Mouse (Mus musculus): ENCODE results near the gene Dda1. TPM values are rescaled to one million over a fixed set of nuclear protein-coding genes. Genes with fewer than 3 reads are reported as not detected.

Gene Dda1
- polyA plus RNA-seq, 1 experiment: 206 TPM

DNA sequence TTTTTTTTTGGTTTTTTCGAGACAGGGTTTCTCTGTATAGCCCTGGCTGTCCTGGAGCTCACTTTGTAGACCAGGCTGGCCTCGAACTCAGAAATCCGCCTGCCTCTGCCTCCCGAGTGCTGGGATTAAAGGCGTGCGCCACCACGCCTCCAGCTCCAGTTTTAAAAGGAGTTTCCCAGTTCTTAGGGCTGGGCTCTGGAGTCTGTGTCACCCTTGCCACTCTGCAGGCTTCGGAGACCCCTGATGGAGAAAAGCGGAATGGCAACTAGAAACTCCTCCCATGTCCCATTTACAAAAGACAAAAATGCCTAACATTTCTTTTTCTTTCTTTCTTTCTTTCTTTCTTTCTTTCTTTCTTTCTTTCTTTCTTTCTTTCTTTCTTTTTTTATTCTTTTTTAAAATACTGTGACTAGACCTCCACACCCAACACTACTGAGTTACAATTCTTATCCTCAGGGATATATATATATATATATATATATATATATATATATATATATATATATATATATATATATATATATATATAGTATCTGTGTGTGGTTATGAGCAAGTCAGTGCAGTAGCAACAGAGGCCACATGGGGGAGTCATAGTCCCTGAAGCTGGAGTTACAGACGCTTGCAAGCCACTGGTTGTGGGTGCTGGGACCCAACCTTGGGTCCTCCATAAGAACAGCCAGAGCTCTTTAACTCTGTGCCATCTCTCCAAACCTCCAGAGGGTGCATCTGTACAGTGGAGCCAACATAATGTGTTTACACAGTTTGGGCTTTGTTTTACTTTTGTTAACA, 50.2 kb downstream of the Dda1 start:
- peak; percentile 81 for DNase-seq (ENCODE audit: low read depth)

DNA sequence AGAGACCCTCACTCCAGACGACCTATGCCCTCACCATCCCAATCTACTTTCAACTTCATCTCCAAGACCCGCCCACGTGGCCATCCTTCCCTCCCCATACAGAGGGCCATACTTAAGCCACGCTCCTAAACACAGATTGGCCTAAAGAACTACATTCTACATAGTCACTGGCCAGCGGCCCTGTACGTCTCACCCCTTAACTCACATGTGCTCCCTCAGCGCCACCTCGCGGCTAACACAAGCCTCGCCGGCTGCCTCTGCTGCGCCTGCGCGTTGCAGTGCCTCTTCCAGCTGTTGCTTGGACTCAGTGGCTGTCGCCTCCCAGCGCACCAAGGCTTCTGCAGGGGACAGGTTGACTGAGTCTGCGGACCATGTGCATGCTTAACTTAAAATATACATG, 52.6 kb downstream of the Dda1 start:
- TF ChIP-seq POLR2A (IDR thresholded peaks at IDR 0.05; ENCODE audit: borderline replicate concordance, extremely low read depth, insufficient read depth, insufficient read length, poor library complexity, severe bottlenecking): no peak
- peak; percentile 90 for TF ChIP-seq CTCF (IDR thresholded peaks at IDR 0.05; ENCODE audit: borderline replicate concordance, extremely low read depth, insufficient read depth, insufficient read length)
- peak; percentile 93 for DNase-seq (ENCODE audit: low read depth)

More for the DNA sequence above, 50.2 kb downstream of the Dda1 start:
- peak; percentile 67 for TF ChIP-seq CTCF (IDR thresholded peaks at IDR 0.05; ENCODE audit: borderline replicate concordance, extremely low read depth, insufficient read depth, insufficient read length)

DNA sequence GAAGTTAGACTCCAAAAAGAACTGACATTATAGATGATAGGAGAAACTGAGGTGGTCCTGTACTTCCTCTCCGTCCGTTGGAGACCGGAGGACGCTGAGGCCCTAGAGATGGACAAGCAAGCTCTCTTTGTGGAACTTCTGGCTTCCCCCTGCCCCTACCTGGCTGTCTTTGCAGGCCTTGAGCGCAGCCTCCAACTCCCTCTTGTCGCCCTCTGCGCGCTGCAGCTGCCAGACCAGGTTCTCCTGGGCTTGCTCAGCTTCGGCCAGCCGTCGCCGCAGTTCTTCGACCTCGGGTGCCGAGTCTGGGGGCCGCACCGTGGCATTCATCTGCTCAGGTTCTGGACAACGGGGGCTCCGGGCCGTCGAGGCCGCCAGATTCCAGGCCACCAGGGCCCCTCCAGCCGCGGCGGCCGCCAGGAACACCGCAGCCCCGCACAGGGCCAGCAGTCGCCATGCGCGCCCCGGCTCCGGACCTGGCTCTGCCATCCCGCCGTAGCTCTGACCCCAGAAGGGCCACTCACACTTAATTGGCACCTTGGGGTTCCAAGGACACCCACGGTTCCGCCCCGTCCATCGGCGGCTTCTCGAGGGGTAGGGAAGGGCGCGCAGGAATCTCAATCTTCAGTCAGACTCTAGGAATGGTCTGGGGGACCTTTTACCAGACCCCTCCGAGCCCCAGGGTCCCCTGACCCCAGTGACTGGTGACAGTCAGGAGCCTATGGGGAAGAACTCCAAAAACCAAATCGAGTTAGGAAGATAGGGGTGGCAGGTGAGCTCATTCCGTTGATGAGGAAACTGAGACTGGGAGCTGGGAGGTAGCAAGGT, 56.4 kb downstream of the Dda1 start, which contains the start of gene Ccdc194:
Gene Ccdc194 (minus strand): TSS at position 486 of the 825 bp plus-strand sequence.
- no peak for TF ChIP-seq CTCF (IDR thresholded peaks at IDR 0.05; ENCODE audit: borderline replicate concordance, extremely low read depth, insufficient read depth, insufficient read length)
- no peak for TF ChIP-seq POLR2A (IDR thresholded peaks at IDR 0.05; ENCODE audit: borderline replicate concordance, extremely low read depth, insufficient read depth, insufficient read length, poor library complexity, severe bottlenecking)

More for the DNA sequence above, 56.4 kb downstream of the Dda1 start, which contains the start of gene Ccdc194:
- no peak for DNase-seq (ENCODE audit: low read depth)

Other genes starting within 250 kb of the Dda1 start
- 30.8 and 51.9 TPM in 2 replicates for gene Myo9b, start 196.5 kb upstream of the Dda1 start, polyA plus RNA-seq (2012; rRNA removed)
- 25.9 and 28.2 TPM in 2 replicates for gene Haus8, start 196.3 kb upstream of the Dda1 start, polyA plus RNA-seq (2012; rRNA removed)
- 155 and 176 TPM in 2 replicates for gene Use1, start 102.4 kb upstream of the Dda1 start, polyA plus RNA-seq (2012; rRNA removed)
- 5.4 and 6.0 TPM in 2 replicates for gene Ocel1, start 97.9 kb upstream of the Dda1 start, polyA plus RNA-seq (2012; rRNA removed)
- 59.4 and 61.5 TPM in 2 replicates for gene Nr2f6, start 87.2 kb upstream of the Dda1 start, polyA plus RNA-seq (2012; rRNA removed)
- gene Ushbp1, start 73.4 kb upstream of the Dda1 start, polyA plus RNA-seq (2012; rRNA removed): 8.7 and 9.4 TPM in 2 replicates
- 115 and 119 TPM in 2 replicates for gene Babam1, start 72.3 kb upstream of the Dda1 start, polyA plus RNA-seq (2012; rRNA removed)
- gene Ankle1, start 63.2 kb upstream of the Dda1 start, polyA plus RNA-seq (2012; rRNA removed): 12.1 and 29.4 TPM in 2 replicates
- 163 and 168 TPM in 2 replicates for gene Abhd8, start 5.5 kb upstream of the Dda1 start, polyA plus RNA-seq (2012; rRNA removed)
- gene Mrpl34, start 4.2 kb upstream of the Dda1 start, polyA plus RNA-seq (2012; rRNA removed): 94.8 and 124 TPM in 2 replicates
- 124 and 153 TPM in 2 replicates for gene Ano8, start 16.8 kb downstream of the Dda1 start, polyA plus RNA-seq (2012; rRNA removed)
- gene Gtpbp3, start 18.9 kb downstream of the Dda1 start, polyA plus RNA-seq (2012; rRNA removed): 25.5 and 34.2 TPM in 2 replicates
- 10.1 and 13.0 TPM in 2 replicates for gene Plvap, start 42.6 kb downstream of the Dda1 start, polyA plus RNA-seq (2012; rRNA removed)
- 0.11 and 0.56 TPM in 2 replicates for gene Ccdc194, start 56.5 kb downstream of the Dda1 start, polyA plus RNA-seq (2012; rRNA removed)
- 11.4 and 18.1 TPM in 2 replicates for gene Bst2, start 68.3 kb downstream of the Dda1 start, polyA plus RNA-seq (2012; rRNA removed)
- gene Mvb12a, start 73.7 kb downstream of the Dda1 start, polyA plus RNA-seq (2012; rRNA removed): 74.0 and 112 TPM in 2 replicates
- 0.07 and 0.16 TPM in 2 replicates for gene Tmem221, start 89.7 kb downstream of the Dda1 start, polyA plus RNA-seq (2012; rRNA removed)
- not detected in 2 replicates for gene Nxnl1, start 97.4 kb downstream of the Dda1 start, polyA plus RNA-seq (2012; rRNA removed)
- gene Slc27a1, start 99.7 kb downstream of the Dda1 start, polyA plus RNA-seq (2012; rRNA removed): 130 and 165 TPM in 2 replicates
- 113 and 128 TPM in 2 replicates for gene Pgls, start 123.0 kb downstream of the Dda1 start, polyA plus RNA-seq (2012; rRNA removed)
- 7.7 and 8.7 TPM in 2 replicates for gene Fam129c, start 128.4 kb downstream of the Dda1 start, polyA plus RNA-seq (2012; rRNA removed)
- gene Colgalt1, start 141.8 kb downstream of the Dda1 start, polyA plus RNA-seq (2012; rRNA removed): 128 and 150 TPM in 2 replicates
- 84.9 and 86.4 TPM in 2 replicates for gene Unc13a, start 202.6 kb downstream of the Dda1 start, polyA plus RNA-seq (2012; rRNA removed)
- gene Jak3, start 207.1 kb downstream of the Dda1 start, polyA plus RNA-seq (2012; rRNA removed): 3.7 and 5.1 TPM in 2 replicates
- gene Insl3, start 220.0 kb downstream of the Dda1 start, polyA plus RNA-seq (2012; rRNA removed): 0.60 and 1.1 TPM in 2 replicates
- gene B3gnt3, start 232.6 kb downstream of the Dda1 start, polyA plus RNA-seq (2012; rRNA removed): 0.45 and 0.46 TPM in 2 replicates

Data from brain, embryonic 14.5 days (tissue).